Mouse (Mus musculus): Measurements from ENCODE around the gene Rbp7.
"Not testable (repeated sequence)": the region's sequence is repeated elsewhere in the genome, so short reads cannot be mapped to it uniquely, and the experiment has no call there.

Rbp7 gene

GRCm38 (mm10) chr4:149454263-149454662 lies 515 bp downstream of the Rbp7 start:
- DNase-seq: no peak

GRCm38 (mm10) chr4:149453656-149454055 lies 1.1 kb downstream of the Rbp7 start:
- peak; percentile 86 for DNase-seq

- DNase-seq: no peak
Measured at GRCm38 (mm10) chr4:149450636-149451035, 4.1 kb downstream of the Rbp7 start.

- DNase-seq: no peak
Measured at GRCm38 (mm10) chr4:149446309-149446708, 8.5 kb downstream of the Rbp7 start.

GRCm38 (mm10) chr4:149445868-149446267 lies 8.9 kb downstream of the Rbp7 start:
- peak; percentile 56 for DNase-seq

GRCm38 (mm10) chr4:149444964-149445701 lies 9.6 kb downstream of the Rbp7 start:
- peak; percentile 89 for DNase-seq

GRCm38 (mm10) chr4:149444465-149444864 lies 10.3 kb downstream of the Rbp7 start:
- DNase-seq: no peak

GRCm38 (mm10) chr4:149442436-149442835 lies 12.3 kb downstream of the Rbp7 start:
- DNase-seq: no peak

GRCm38 (mm10) chr4:149440576-149440975 lies 14.2 kb downstream of the Rbp7 start:
- DNase-seq: no peak

GRCm38 (mm10) chr4:149431887-149432286 lies 22.9 kb downstream of the Rbp7 start:
- DNase-seq: not testable (repeated sequence)

GRCm38 (mm10) chr4:149429592-149429991 lies 25.2 kb downstream of the Rbp7 start:
- DNase-seq: no peak

GRCm38 (mm10) chr4:149426325-149427199 lies 28.2 kb downstream of the Rbp7 start, which contains the start of gene Ube4b:
Gene Ube4b (minus strand): TSS chr4:149426749.
- peak; percentile 100 for DNase-seq

GRCm38 (mm10) chr4:149425801-149426292 lies 28.9 kb downstream of the Rbp7 start:
- DNase-seq: peak; percentile 51

GRCm38 (mm10) chr4:149424755-149425154 lies 30.0 kb downstream of the Rbp7 start:
- no peak for DNase-seq

- DNase-seq: no peak
Measured at GRCm38 (mm10) chr4:149417854-149418365, 36.9 kb downstream of the Rbp7 start.

- DNase-seq: no peak
Measured at GRCm38 (mm10) chr4:149416986-149417385, 37.8 kb downstream of the Rbp7 start.

GRCm38 (mm10) chr4:149416417-149416816 lies 38.4 kb downstream of the Rbp7 start:
- DNase-seq: no peak

GRCm38 (mm10) chr4:149415651-149416169 lies 39.1 kb downstream of the Rbp7 start:
- DNase-seq: no peak

GRCm38 (mm10) chr4:149414259-149414658 lies 40.5 kb downstream of the Rbp7 start:
- no peak for DNase-seq

GRCm38 (mm10) chr4:149409759-149410158 lies 45.0 kb downstream of the Rbp7 start:
- no peak for DNase-seq

GRCm38 (mm10) chr4:149408331-149408730 lies 46.4 kb downstream of the Rbp7 start:
- DNase-seq: no peak

- DNase-seq: no peak
Measured at GRCm38 (mm10) chr4:149407461-149407860, 47.3 kb downstream of the Rbp7 start.

All from thymus, postnatal 14 days (tissue).